Mouse (Mus musculus): Measurements from ENCODE around the gene Cyp4a10. TPM values are rescaled to one million over a fixed set of nuclear protein-coding genes. Genes with fewer than 3 reads are reported as not detected.
"Not testable (repeated sequence)": the region's sequence is repeated elsewhere in the genome, so short reads cannot be mapped to it uniquely, and the experiment has no call there.

Cyp4a10 gene
- polyA plus RNA-seq (2015; fragmentation: Nextera tagmentation; extraction: Ambion mirVana), result not detected in 2 replicates

DNA sequence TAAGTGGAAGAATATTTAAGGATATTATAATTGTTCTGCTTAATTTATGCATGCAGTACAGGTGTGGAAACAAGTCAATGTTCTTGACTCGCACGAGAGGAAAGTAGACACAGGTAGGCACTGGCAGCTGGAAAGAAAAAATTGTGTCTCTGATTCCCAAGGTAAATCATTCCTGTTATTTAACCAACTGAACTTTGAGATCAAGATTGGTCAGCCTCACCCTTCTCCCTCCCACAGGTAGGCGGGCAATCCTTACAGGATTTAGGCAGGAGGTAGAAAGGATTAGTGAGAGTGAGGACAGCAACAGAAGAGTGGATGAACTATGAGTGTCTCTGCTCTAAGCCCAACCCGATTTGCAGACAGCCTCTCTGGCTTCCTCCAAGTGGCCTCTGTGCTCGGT, at the start of gene Cyp4a10:
TSS of gene Cyp4a10 (plus strand) at position 265 of the 400 bp plus-strand sequence.
- not testable (repeated sequence) for ATAC-seq (ENCODE audit: insufficient number of reproducible peaks, low FRiP score, low TSS enrichment, low read depth); H3K27me3 ChIP-seq; H3K36me3 ChIP-seq; H3K9me3 ChIP-seq; H3K4me3 ChIP-seq; H3K9ac ChIP-seq; H3K4me1 ChIP-seq; H3K27ac ChIP-seq; H3K4me2 ChIP-seq
- 74% methylated on average over 5 of the region's 5 CpGs for WGBS

DNA sequence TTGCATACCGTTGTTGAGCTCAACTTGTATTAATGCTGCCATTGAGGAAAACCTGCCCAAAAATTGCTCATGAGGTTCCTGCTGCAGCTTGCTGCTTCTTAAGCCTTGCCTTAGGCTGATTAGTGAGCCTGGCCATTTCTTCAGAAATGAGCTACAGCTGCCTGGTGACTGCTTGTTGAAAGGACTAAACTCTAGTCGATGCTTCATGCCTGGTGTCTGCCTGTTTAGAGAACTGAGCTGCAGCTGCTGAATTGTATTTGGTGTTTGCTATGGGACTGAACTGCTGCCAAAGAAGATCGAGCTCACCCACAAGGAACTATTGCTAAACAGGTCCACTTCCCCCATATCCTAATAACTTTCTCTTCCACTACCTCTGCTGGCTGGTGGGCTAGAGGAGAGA, 44.5 kb upstream of the Cyp4a10 start:
- not testable (repeated sequence) for H3K4me2 ChIP-seq; H3K36me3 ChIP-seq; ATAC-seq (ENCODE audit: insufficient number of reproducible peaks, low FRiP score, low TSS enrichment, low read depth); H3K4me3 ChIP-seq; H3K9me3 ChIP-seq; H3K27me3 ChIP-seq; H3K4me1 ChIP-seq; H3K9ac ChIP-seq; H3K27ac ChIP-seq
- WGBS, result 79% methylated on average over 3 of the region's 3 CpGs

DNA sequence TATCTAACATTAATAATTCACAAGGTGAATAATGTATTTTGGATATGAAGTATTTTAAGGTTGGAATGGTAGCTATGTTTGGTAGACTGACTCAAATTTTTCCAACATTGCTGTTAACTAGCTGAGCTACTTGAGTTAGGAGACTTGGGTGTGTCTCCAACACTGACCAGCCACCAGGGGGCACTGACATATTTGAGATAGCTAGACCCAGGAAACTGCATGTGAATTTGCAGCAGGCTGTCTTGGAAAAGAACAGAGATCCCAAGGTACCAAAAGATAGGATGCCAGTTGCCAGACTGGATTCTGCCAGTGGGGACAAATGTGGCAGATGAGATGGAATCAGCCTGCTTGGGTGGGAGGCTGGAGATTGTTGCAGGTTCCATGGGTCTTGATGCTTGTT, 42.0 kb upstream of the Cyp4a10 start:
- not testable (repeated sequence) for H3K27ac ChIP-seq; H3K4me2 ChIP-seq; H3K9ac ChIP-seq; H3K9me3 ChIP-seq; ATAC-seq (ENCODE audit: insufficient number of reproducible peaks, low FRiP score, low TSS enrichment, low read depth); H3K4me1 ChIP-seq; H3K27me3 ChIP-seq; H3K4me3 ChIP-seq; H3K36me3 ChIP-seq

DNA sequence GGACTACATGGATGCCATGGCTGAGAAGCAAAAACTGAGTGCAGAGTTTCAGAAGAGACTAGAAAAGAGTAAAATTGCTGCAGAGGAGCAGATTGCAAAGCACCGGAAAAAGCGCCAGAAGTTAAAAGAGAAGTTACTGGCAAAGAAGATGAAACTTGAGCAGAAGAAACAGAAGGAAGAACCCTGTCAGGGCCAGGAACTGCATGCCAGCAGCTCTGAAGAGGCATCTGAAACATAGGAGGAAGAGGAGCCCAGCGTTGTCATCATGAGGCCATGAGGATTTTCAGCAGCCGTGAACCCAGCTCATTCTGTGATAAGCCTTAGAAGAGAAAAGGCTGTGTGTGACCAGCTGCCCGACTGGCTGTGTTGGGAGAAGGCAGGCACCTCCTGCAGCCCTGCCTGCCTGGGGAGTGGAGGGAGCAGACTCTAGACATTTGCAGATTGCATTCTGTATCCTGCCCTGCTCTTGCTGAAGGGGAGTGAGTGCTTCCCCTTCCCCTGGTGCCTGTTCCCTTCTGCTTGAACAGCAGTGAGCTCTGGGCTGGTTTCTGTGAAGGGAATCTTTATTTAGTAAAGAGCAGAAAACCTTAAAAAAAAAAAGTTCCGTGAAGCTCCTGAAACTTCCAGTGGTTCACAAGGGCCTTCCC, 36.9 kb upstream of the Cyp4a10 start:
- Histone ChIP-seq H3K9ac (no peak overlapping the region), H3K4me3 (no peak overlapping the region), H3K36me3 (no peaks in the 10 kb centered on the region), H3K4me1 (no peaks in the 10 kb centered on the region), H3K9me3 (no peaks in the 10 kb centered on the region), H3K27me3 (no peaks in the 10 kb centered on the region), H3K27ac (no peak overlapping the region), H3K4me2 (no peak overlapping the region)
- 68% methylated on average over 6 of the region's 6 CpGs for WGBS
- ATAC-seq (ENCODE audit: insufficient number of reproducible peaks, low FRiP score, low TSS enrichment, low read depth), result no peak

DNA sequence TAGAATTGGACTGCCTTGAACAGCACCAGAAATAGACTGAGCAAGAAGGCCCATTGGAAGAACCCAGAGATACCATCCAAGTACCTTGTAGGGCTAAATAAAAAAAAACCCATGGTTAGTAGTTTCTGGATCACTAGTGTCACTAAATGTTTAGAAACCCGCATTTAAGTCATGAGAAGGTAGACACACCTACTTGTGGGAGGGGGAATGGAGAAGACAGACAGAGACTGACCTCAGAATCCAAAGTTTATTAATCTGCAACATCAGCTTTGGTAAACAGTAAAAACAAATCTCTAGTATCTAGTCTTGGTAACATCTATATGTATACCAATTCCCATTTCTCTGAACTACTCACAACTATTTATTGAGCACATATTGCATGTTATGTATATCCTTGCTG, 22.1 kb upstream of the Cyp4a10 start, which contains the start of gene Cyp4a14:
TSS of gene Cyp4a14 (minus strand) at position 142 of the 400 bp plus-strand sequence.
- 88% methylated on average over 1 of the region's 1 CpGs for WGBS
- no peaks in the 10 kb centered on the region for H3K27me3 ChIP-seq
- no peak within 1 kb of the TSS for H3K27ac ChIP-seq
- ATAC-seq (ENCODE audit: insufficient number of reproducible peaks, low FRiP score, low TSS enrichment, low read depth), result no peak
- H3K4me2 ChIP-seq, result no peak within 1 kb of the TSS
- H3K4me1 ChIP-seq, result no peaks in the 10 kb centered on the region
- no peak within 1 kb of the TSS for H3K4me3 ChIP-seq
- H3K36me3 ChIP-seq, result no peaks in the 10 kb centered on the region
- H3K9me3 ChIP-seq, result no peaks in the 10 kb centered on the region
- no peak within 1 kb of the TSS for H3K9ac ChIP-seq

DNA sequence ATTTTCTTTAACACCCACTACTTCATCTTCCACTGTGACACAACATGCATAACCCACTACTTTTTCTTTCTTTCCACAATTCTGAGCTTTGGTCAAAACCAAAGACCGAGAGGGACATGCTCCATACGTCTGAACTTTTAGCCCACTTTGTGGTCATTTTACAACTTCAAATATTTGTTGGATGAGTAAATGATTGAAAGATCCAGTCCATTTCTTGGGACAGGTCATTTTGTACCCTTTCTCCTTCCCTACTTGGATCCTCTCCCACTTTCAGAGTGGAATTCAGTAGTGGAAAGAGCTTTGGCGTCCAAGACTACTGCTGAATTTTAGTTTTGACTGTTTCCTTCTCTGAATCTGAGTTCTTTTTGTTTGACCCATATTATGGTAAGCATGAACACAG, 20.6 kb upstream of the Cyp4a10 start:
- Histone ChIP-seq H3K27me3 (no peaks in the 10 kb centered on the region), H3K27ac (no peak overlapping the region), H3K9me3 (no peaks in the 10 kb centered on the region), H3K4me1 (no peaks in the 10 kb centered on the region), H3K9ac (no peak overlapping the region), H3K4me2 (no peak overlapping the region), H3K36me3 (no peaks in the 10 kb centered on the region), H3K4me3 (no peak overlapping the region)
- no peak for ATAC-seq (ENCODE audit: insufficient number of reproducible peaks, low FRiP score, low TSS enrichment, low read depth)
- 80% methylated on average over 3 of the region's 3 CpGs for WGBS

DNA sequence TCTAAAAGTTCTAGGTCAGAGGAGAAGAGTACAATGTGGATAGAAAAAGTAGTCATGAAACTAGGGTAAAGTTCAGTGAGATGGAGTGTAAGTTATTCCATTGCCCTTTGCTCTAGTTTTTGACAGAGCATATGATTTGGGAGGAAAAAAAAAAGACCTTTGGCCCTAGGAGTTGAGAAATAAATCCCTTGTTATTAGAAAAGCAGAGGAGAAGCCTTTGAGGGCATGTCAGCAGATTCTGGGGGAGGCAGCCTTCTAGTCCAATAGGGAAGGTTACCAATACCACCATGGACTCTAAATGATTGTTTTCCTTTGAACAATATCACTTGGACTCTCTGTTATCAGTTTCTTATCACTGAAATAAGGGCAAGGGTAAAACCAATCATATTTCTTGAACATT, 4.1 kb upstream of the Cyp4a10 start:
- not testable (repeated sequence) for H3K36me3 ChIP-seq; H3K4me2 ChIP-seq; ATAC-seq (ENCODE audit: insufficient number of reproducible peaks, low FRiP score, low TSS enrichment, low read depth); H3K27ac ChIP-seq; H3K9me3 ChIP-seq; H3K9ac ChIP-seq; H3K27me3 ChIP-seq; H3K4me3 ChIP-seq; H3K4me1 ChIP-seq

DNA sequence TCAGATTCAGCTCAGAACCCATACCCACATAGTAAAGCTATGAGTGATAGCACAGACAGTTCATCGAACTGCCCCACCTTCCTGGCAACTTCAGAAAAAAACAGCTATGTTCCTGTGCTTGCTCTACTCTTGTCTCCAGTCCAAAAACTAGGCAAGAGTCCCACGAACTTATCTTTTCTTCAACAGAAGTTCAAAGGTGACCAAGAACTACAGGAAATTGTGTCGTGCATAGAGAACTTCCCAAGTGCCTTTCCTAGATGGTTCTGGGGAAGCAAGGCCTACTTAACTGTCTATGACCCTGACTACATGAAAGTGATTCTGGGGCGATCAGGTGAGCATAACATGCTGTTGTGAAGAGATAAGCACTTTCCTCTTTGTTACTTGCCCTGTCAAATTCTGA, 1.4 kb downstream of the Cyp4a10 start:
- H3K9me3 ChIP-seq, result no peaks in the 10 kb centered on the region
- no peak for ATAC-seq (ENCODE audit: insufficient number of reproducible peaks, low FRiP score, low TSS enrichment, low read depth)
- WGBS, result 70% methylated on average over 4 of the region's 4 CpGs

DNA sequence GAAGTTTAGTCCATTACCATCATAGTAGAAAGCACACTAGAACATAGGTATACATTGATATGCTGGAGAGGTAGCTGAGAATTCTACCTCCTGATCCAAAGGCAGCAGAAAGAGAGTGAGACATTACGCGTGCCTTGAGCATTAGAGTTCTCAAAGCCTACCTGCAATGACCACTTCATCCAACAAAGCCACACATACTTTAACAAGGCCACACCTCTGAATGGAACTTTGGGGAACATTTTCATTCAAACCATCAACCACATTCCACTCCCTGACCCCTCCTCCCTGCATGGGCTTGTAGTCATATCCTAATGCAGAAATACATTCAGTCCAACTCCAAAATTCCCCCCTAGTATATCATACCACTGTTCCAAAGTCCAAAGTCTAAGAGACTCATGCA, 3.7 kb downstream of the Cyp4a10 start:
- Histone ChIP-seq H3K36me3 (no peaks in the 10 kb centered on the region), H3K27ac (no peak overlapping the region), H3K4me1 (no peaks in the 10 kb centered on the region), H3K4me3 (no peak overlapping the region), H3K4me2 (no peak overlapping the region), H3K27me3 (no peaks in the 10 kb centered on the region), H3K9me3 (no peaks in the 10 kb centered on the region), H3K9ac (no peak overlapping the region)
- ATAC-seq (ENCODE audit: insufficient number of reproducible peaks, low FRiP score, low TSS enrichment, low read depth), result no peak
- 92% methylated on average over 2 of the region's 2 CpGs for WGBS

More for the DNA sequence above, 1.4 kb downstream of the Cyp4a10 start:
- Histone ChIP-seq H3K4me2 (no peak overlapping the region), H3K27ac (no peak overlapping the region), H3K36me3 (no peaks in the 10 kb centered on the region), H3K4me1 (no peaks in the 10 kb centered on the region), H3K9ac (no peak overlapping the region), H3K4me3 (no peak overlapping the region), H3K27me3 (no peaks in the 10 kb centered on the region)

DNA sequence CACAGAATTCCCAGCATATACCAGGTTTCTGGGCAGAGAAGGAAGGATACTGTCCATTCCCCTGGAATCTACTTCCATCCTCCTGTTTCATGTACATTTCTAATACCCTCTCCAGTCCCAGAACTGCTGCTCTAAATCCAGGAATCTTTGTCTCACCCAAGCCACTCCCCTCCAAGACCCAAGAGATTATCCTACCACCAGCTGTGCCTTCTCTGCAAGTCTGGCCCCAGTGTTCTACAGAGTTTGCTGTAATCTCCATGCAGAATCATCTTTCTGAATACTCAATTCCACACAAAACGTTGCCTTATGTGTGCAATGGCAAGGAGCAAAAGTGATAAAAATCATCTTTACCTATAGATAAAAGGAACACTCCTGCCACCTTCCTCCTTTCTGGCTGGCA, 27.0 kb downstream of the Cyp4a10 start:
- Histone ChIP-seq H3K9me3 (no peaks in the 10 kb centered on the region), H3K27ac (no peak overlapping the region), H3K4me3 (no peak overlapping the region), H3K27me3 (no peaks in the 10 kb centered on the region), H3K9ac (no peak overlapping the region), H3K36me3 (no peaks in the 10 kb centered on the region), H3K4me2 (no peak overlapping the region), H3K4me1 (no peaks in the 10 kb centered on the region)
- WGBS, result 55% methylated on average over 1 of the region's 1 CpGs
- no peak for ATAC-seq (ENCODE audit: insufficient number of reproducible peaks, low FRiP score, low TSS enrichment, low read depth)

DNA sequence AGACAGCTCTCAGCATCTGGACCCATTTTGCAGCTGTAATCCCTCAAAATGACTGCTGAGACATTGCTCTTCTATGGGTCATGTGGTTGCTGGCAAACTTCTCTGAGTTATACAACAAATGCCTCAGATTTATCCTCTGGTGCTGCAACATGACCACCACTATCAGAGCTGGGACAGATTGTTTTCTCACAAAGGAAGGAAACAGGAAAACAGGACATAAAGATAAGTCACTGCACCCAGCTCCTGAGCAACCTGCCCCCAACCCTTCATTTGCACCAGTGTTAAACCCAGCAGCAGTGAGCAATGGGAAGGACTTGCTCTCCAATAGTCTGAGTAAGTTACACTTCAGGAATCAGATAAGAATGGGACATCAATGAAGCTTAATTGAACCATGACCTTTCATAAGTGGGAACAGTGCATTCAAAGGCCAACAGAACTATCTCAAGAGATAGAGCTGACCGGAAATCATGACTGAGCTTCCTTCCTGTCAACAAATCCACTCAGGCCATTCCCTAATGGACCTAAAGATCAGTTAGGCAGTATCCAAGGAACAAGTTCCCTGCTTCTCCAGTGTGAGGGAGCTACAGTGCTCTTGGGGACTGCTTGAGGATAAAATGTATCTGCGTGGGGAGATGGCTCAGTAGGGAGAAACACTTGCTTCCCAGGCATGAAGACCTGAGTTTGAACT, 28.2 kb downstream of the Cyp4a10 start:
- Histone ChIP-seq H3K27ac (no peak overlapping the region), H3K4me1 (no peaks in the 10 kb centered on the region), H3K9ac (no peak overlapping the region), H3K27me3 (no peaks in the 10 kb centered on the region), H3K4me2 (no peak overlapping the region), H3K36me3 (no peaks in the 10 kb centered on the region), H3K4me3 (no peak overlapping the region), H3K9me3 (no peaks in the 10 kb centered on the region)
- 78% methylated on average over 2 of the region's 2 CpGs for WGBS
- ATAC-seq (ENCODE audit: insufficient number of reproducible peaks, low FRiP score, low TSS enrichment, low read depth), result no peak

DNA sequence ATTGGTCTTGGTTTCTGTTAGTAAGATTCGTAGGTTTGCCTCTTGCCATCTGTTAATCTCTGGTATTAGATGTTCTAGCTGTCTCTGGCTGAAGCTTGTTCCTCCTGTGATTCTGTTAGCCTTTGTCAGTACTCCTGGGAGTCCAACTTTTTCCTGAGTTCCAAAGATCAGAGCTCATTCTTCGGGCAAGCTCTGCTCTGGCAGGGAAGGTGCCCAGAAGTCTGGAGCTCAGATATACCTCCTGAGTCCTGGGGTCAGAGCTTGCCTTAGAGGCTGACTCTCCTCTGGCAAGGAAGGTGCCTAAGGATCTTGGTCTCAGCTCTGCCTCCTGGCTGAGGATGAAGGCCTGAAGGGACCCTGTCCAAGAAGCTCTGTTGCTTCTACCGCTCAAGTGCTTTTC, 34.7 kb downstream of the Cyp4a10 start:
- Histone ChIP-seq H3K9ac (no peak overlapping the region), H3K36me3 (no peaks in the 10 kb centered on the region), H3K4me3 (no peak overlapping the region), H3K27ac (no peak overlapping the region), H3K27me3 (no peaks in the 10 kb centered on the region), H3K4me2 (no peak overlapping the region), H3K4me1 (no peaks in the 10 kb centered on the region), H3K9me3 (no peaks in the 10 kb centered on the region)
- ATAC-seq (ENCODE audit: insufficient number of reproducible peaks, low FRiP score, low TSS enrichment, low read depth), result no peak
- WGBS, result 82% methylated on average over 3 of the region's 3 CpGs

DNA sequence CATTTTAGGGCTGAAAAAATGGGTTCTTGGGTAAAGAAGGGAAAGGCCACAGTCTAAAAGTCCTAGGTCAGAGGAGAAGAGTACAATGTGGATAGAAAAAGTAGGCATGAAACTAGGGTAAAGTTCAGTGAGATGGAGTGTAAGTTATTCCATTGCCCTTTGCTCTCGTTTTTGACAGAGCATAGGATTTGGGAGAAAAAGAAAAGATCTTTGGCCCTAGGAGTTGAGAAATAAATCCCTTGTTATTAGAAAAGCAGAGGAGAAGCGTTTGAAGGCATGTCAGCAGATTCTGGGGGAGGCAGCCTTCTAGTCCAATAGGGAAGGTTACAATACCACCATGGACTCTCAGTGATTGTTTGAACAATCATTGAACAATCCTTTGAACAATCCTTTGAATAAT, 37.4 kb downstream of the Cyp4a10 start:
- no peak for ATAC-seq (ENCODE audit: insufficient number of reproducible peaks, low FRiP score, low TSS enrichment, low read depth)
- Histone ChIP-seq H3K4me1 (no peaks in the 10 kb centered on the region), H3K4me3 (no peak overlapping the region), H3K27ac (no peak overlapping the region), H3K27me3 (no peaks in the 10 kb centered on the region), H3K9ac (no peak overlapping the region), H3K4me2 (no peak overlapping the region), H3K9me3 (no peaks in the 10 kb centered on the region), H3K36me3 (no peaks in the 10 kb centered on the region)
- 66% methylated on average over 2 of the region's 2 CpGs for WGBS
